Mouse (Mus musculus) frontal cortex, adult (tissue): ENCODE results near the gene Cdk2ap2.
"Not testable (repeated sequence)": the region's sequence is repeated elsewhere in the genome, so short reads cannot be mapped to it uniquely, and the experiment has no call there.

Experiments used
- ATAC-seq: cut with Nextera tagmentation; 2 replicates; pipeline ENCODE4 v1.9.2; 2017; ENCODE audit warnings: mild to moderate bottlenecking, moderate library complexity, mixed read lengths; ENCODE audit not compliant: low TSS enrichment

Cdk2ap2 gene

GRCm38 (mm10) chr19:4066877-4067276, 30.1 kb upstream of the Cdk2ap2 start:
- no peak for ATAC-seq

- not testable (repeated sequence) for ATAC-seq
Measured at GRCm38 (mm10) chr19:4068242-4068641, 28.7 kb upstream of the Cdk2ap2 start.

GRCm38 (mm10) chr19:4068717-4069410, 28.1 kb upstream of the Cdk2ap2 start:
- no peak for ATAC-seq

- no peak for ATAC-seq
Measured at GRCm38 (mm10) chr19:4070311-4070710, 26.7 kb upstream of the Cdk2ap2 start.

- ATAC-seq, result no peak
Measured at GRCm38 (mm10) chr19:4070756-4071155, 26.2 kb upstream of the Cdk2ap2 start.

- no peak for ATAC-seq
Measured at GRCm38 (mm10) chr19:4071406-4071805, 25.6 kb upstream of the Cdk2ap2 start.

- ATAC-seq, result no peak
Measured at GRCm38 (mm10) chr19:4072706-4073424, 24.1 kb upstream of the Cdk2ap2 start.

- ATAC-seq, result no peak
Measured at GRCm38 (mm10) chr19:4075531-4075930, 21.5 kb upstream of the Cdk2ap2 start.

- ATAC-seq, result no peak
Measured at GRCm38 (mm10) chr19:4079594-4079993, 17.4 kb upstream of the Cdk2ap2 start.

GRCm38 (mm10) chr19:4080511-4081009, 16.4 kb upstream of the Cdk2ap2 start:
- ATAC-seq, result no peak

GRCm38 (mm10) chr19:4081394-4081793, 15.6 kb upstream of the Cdk2ap2 start, which contains the start of gene Cabp2:
Gene Cabp2, plus strand, starts transcription at chr19:4081578.
- ATAC-seq, result no peak

- no peak for ATAC-seq
Measured at GRCm38 (mm10) chr19:4082219-4082965, 14.6 kb upstream of the Cdk2ap2 start.

GRCm38 (mm10) chr19:4083316-4083715, 13.7 kb upstream of the Cdk2ap2 start:
- no peak for ATAC-seq

GRCm38 (mm10) chr19:4083826-4084225, 13.2 kb upstream of the Cdk2ap2 start:
- no peak for ATAC-seq

GRCm38 (mm10) chr19:4084984-4085383, 12.0 kb upstream of the Cdk2ap2 start:
- ATAC-seq, result no peak

- ATAC-seq, result no peak
Measured at GRCm38 (mm10) chr19:4086156-4086555, 10.8 kb upstream of the Cdk2ap2 start.

- ATAC-seq, result no peak
Measured at GRCm38 (mm10) chr19:4087090-4087489, 9.9 kb upstream of the Cdk2ap2 start.

- no peak for ATAC-seq
Measured at GRCm38 (mm10) chr19:4088146-4088545, 8.8 kb upstream of the Cdk2ap2 start.

GRCm38 (mm10) chr19:4089128-4089527, 7.9 kb upstream of the Cdk2ap2 start:
- ATAC-seq, result no peak

GRCm38 (mm10) chr19:4090446-4090845, 6.5 kb upstream of the Cdk2ap2 start:
- ATAC-seq, result no peak

GRCm38 (mm10) chr19:4091383-4091782, 5.6 kb upstream of the Cdk2ap2 start:
- no peak for ATAC-seq

- ATAC-seq, result no peak
Measured at GRCm38 (mm10) chr19:4092750-4093149, 4.2 kb upstream of the Cdk2ap2 start.
